Mouse (Mus musculus) natural killer cell, adult 2 months (primary cell): ENCODE measurements around the gene Spaca7.
A peak's percentile ranks its signal among the peaks of the same experiment; 100 is the strongest.
"Not testable (repeated sequence)": the region's sequence is repeated elsewhere in the genome, so short reads cannot be mapped to it uniquely, and the experiment has no call there.

Source experiments
- DNase-seq, 2 experiments: peaks; one replicate each; pipeline ENCODE4 v3.0.0; 2022; ENCODE audit warnings: low spot score in 2 of 2

Gene Spaca7

DNA sequence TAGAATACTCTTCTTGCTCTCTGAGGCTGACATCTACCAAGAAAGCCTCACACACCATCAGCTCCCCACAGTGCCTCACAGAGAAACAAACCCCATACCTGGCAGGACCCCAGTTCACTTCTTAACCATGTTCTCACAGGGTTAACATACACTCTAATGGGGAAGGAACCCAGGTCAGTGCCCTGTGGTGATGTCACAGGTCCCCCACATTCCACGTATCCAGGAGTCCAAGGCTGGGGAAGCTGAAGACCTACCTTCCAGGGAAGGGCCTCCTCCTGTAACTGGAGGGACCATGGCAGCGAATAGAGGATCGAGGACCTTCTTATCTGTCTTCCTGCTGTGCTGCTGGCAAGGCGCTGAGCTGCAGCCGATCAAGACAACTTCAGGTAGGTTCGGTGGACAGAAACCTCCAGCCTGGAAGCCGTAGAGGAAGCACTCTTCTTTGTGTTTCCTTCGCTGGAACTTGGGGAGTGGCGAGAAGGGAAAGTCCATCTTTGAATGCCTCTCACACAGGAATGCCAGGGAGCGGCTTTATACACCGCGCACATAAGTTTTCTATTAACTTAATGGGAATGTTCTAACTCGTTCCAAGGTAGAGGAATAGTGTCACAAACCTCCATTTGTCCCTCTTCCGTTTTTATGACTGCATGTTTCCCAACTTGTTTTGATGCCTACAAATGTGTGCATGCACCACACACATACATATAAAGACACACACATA, at the start of gene Spaca7:
Gene Spaca7 (plus strand): TSS at position 216 of the 721 bp plus-strand sequence.
- no peak for DNase-seq

DNA sequence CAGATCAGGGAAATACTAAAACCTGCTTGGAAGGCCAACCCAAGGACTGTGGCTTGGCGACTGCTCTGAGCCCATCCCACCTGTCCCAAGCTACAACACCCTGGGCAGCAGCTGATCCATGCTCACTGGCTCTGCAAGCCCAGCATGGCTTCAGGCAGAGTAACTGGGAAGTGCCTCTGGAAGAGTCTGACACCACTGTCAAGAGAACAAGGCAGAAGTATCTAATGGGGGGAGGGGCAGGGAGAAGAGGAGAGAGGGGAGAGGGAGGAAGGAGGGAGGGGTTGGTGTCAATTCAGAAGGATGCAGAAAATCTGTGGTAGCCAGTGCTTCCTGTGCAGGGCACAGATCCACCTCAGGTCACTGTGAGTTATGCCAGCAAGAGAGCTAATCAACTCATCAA, 48.5 kb upstream of the Spaca7 start:
- DNase-seq, result no peak

- DNase-seq, result no peak
Measured at GRCm38 (mm10) chr8:12528659-12529058, 44.2 kb upstream of the Spaca7 start.

DNA sequence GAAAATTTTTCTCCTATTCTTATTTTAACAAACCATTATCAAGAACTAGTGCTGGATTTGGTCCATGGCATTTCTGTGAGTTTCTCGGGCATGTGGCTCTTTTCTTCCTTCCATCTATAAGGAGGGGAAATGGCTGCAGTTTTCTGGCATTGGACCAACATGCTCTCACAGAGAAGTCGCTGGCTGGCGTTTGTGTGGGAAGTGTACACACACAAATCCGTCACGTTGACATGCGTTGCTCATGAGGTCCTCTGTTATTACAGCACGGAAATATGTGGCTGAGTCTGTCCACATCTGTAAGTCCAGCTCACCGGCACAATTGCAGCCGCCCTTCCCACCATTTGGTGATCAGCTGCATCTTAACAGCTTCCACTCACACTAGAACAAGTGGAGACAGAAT, 37.2 kb upstream of the Spaca7 start:
- DNase-seq, result no peak

- DNase-seq, result no peak
Measured at GRCm38 (mm10) chr8:12536306-12536705, 36.5 kb upstream of the Spaca7 start.

DNA sequence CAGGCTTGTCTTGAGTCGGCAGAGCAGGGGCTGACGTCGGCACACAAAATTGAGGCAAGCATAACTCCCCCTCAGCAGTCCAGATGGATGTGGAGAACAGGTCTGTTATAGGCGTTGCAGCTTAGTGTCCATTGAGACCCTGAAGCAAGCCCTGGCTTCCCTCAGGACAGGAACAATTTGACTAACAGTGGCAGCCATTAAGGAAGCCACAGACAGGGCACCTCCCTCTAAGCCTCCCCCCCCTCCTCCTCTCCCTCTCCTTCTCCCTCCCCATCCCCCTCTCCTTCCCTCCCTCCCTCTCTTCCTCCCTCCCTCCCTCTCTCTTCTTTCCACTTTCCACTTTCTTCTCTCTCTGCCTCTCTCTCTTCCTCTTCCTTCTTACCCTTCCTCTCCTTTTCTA, 27.6 kb upstream of the Spaca7 start:
- no peak for DNase-seq

DNA sequence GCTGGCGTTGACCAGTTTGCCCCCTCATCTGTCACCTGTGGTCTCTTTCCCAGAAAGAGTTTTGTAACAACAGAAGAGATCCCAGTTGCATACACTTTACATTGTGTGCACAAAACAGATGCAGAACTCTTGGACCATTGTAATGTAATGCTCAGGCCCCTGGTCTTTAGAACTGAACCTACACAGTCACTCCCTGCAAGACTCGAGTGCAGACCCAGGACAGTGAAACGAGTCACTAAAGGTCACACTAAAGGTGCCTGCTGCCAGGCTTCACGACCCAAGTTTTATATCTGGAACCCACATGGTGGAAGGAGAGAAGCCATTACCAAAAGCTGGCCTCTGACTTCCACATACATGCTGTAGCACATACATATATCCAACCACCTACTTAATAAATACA, 27.2 kb upstream of the Spaca7 start:
- DNase-seq, result no peak

DNA sequence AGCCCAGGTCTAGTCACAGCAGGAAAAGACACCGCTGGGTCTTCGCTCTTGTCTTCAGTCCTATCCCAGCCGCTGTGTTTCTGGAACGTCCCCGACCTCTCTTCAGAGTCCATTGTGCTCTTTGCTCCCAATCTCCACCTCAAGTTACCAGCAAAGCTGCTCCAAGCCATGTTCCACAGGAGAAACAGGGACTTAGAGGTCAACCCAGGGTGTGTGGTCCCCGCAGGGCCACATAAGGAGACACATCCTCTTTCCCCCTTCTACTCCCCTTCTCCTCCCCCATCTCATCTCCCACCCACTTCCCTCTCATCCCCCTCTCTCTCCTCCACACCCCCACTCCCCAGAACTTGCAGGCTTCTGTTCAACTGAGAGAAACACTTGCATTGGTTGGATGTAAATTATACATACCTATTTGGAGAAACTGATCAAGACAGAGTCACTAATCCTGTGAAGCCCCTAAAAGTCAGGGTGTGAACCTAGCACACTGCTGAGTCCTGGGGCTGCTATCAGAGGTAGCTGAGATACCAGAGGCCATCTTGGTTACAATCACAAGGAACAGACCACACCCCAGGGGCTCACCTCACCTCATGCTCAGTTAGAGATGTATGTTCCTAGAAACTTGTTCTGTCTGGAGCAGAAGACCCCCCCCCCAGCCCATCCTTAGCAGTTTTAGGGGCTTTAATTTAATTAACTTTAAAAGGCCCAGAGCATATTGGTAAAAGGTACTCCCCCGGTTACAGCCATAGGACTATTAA, 25.2 kb upstream of the Spaca7 start:
- DNase-seq, result no peak

- DNase-seq, result no peak
Measured at GRCm38 (mm10) chr8:12548255-12548654, 24.6 kb upstream of the Spaca7 start.

DNA sequence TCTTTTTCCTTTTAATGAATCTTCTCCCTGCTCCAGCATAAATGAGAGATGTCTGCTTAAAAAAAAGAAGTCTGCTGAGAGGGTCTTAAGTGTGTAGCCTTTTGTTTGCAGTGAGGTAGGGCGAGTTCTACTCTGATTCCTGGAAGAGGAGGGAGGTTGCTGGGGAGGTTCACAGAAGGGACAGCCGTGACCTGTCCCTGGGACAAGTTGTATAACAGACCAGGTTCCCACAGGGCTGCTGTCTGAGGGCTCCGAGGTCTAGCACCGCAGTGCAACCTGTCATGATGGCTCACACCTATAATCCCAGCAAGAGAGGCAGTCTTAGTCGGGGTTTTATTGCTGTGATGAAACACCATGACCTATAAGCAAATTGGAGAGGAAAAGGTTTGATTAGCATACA, 24.1 kb upstream of the Spaca7 start:
- no peak for DNase-seq

DNA sequence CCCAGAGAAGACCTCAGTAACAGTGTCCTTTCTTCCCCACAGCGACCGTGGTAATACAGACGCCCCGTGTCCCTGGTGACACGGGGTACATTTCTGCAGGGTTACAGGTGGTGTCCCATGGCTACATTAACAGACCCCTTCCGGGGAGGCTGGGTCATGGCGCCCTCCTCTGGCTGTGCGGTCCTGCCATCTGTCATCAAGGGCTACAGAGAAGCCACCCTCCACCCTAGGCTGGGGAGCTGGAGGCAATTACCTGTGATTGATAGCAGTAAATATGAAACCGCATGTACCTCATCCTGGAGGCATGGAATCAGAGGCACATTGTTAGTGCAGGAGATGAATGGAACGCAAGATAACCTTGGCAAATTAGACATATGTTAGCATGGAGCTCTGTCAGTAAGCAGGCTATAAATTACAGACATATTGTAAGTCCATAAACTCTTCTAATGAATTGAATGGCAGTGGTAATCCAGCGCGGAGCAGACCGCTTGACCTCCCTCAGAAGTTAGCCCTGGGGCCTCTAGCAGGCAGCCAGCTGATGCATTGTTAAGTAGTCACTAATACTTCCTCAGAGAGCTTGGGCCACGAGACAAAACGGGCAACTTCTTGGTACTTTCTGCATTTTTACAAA, 17.2 kb upstream of the Spaca7 start:
- DNase-seq, result no peak

DNA sequence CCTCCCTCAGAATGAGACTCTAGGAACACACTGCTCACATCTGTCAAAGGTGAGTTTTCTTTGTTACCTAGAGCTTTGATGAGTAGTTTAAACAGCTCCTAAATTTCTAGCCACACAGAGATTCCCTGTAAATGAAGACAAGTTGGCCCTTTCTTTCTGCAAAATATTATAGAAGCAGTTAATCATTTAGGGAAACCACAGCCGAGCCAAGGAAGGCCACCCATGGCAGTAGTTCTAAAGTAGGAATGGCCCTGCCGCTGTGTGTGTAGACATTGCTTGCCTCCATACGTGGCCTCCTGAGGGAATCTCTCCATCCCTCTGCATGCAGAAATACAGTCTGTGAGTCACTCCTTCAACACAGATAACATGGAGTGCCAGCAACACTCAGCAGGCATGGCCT, 14.0 kb upstream of the Spaca7 start:
- DNase-seq, result no peak

- peak in 1 of 2 experiments; percentile 6 for DNase-seq
Measured at GRCm38 (mm10) chr8:12561403-12561960, 11.3 kb upstream of the Spaca7 start.

DNA sequence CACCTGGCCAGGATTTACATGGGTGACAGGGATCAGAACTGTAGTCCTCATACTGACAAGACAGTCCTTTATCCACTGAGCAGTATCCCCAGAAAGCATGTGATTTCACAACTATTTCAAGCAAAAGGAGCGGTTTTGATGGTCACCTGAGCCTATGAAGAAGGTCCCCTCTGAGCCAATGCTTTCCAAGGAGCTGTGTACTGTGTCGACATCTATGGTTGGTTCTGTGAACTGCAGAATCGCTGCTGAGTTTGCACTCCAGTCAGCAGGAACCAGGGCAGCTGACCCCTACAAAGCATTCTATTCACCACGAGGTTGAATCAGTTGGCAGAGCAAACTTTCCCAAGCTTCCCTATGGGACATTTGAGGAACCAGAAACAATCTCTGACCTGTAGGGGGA, 8.5 kb upstream of the Spaca7 start:
- DNase-seq, result no peak

GRCm38 (mm10) chr8:12565488-12565887, 7.3 kb upstream of the Spaca7 start:
- DNase-seq, result no peak

GRCm38 (mm10) chr8:12566509-12566908, 6.3 kb upstream of the Spaca7 start:
- DNase-seq, result no peak

- DNase-seq, result no peak
Measured at GRCm38 (mm10) chr8:12576003-12576402, 3.2 kb downstream of the Spaca7 start.

- no peak for DNase-seq
Measured at GRCm38 (mm10) chr8:12576739-12577138, 3.9 kb downstream of the Spaca7 start.

DNA sequence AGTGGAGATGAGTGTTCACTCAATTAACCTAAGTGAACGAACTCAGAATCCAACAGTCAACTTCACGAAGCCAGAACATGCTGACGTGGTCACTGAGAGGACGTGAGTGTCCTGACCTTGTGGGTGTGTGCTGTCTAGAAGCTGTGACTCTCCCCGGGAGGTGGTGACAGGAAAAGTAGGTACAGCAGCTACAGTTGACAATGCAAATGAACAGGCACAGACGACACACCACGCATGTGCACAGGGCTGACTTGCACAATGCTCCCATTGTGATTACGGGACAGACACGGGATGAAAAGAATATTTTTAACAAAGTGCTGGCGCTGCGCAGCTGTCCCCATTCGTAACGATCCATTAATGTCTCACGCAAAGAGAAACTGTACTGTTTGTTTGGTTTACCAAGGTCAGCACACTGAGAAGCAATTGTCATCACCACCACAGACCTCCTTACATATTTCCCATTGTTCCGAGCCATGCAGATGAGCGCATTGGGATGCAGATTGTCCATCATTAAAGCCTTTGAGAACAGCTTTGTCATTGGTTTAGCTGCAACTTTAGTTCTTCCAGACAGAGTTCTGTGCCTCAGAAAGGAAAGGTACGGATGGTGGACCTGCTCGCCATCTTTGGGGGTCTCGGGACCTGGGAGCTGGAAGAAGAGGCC, 6.6 kb downstream of the Spaca7 start:
- not testable (repeated sequence) for DNase-seq

DNA sequence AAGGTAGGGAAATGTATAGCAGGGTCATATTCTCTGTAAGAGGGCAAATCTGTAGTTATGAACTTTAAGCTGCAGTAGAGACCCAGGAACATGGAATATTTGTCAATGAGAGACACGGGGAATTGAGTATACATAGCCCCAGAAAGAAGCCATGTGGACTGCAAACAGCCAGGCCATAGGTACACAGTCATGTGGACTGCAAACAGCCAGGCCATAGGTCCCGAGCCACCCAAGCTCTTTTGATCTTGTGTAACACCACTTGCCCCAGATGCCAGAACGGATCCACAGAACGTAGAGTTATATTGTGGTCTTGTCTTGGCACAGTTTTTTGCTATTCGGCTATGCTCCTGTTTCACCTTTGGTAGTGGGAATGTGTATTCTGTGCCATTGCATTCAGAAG, 11.0 kb downstream of the Spaca7 start:
- no peak for DNase-seq

DNA sequence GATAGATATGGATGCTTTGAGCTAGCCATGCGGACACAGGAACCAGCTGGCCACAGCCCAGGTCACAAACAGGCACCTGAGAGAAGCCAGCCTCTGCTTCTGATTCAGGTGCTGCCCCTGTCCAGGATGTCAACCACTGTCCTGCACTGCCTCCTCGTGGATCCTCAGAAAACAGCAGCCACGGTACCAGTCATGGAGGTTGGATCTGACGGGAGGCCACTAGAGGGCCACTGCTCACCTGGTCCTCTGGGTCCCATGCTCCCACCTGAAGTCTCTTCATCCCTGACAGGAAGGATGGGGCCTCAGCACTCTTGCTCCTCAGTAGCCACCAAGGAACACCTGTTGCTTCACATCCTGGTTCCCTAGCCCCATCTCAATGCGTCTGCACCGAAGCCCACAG, 34.4 kb downstream of the Spaca7 start:
- DNase-seq, result peak; percentile 20 to 61

DNA sequence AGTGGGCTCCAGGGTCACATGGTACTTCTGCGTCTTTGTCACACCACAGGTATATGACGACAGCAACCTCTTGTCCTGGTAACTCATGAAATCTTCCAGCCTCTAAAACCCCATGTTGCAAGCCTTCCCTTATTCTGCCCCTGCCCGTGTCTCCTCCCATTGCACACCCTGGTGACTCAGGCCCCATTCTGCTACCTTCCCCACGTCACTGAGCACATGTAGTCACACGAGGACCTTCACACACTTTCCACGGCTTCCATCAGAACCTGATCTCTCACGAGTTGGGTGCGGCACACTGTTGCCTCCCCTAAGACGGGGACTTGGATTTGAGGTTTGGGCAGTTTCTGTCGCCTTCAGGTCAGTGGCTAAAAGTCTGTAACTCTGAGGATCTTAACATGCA, 36.0 kb downstream of the Spaca7 start:
- DNase-seq, result no peak
